Mouse (Mus musculus) spleen, postnatal 10 days (tissue): Measurements from ENCODE around the gene Sct.

Experiments
- DNase-seq, 2 experiments: peaks; one replicate each; pipeline ENCODE4 v3.0.0; 2021 to 2022; ENCODE audit warnings: low spot score in 2 of 2

Sct gene

GRCm38 (mm10) chr7:141278766-141279590, at the start of gene Sct:
Gene Sct, minus strand, starts transcription at chr7:141279133.
- DNase-seq: peak in 1 of 2 experiments; percentile 28

GRCm38 (mm10) chr7:141328373-141328990, 49.5 kb upstream of the Sct start:
- no peak for DNase-seq

GRCm38 (mm10) chr7:141327469-141328372, 48.8 kb upstream of the Sct start, which contains the start of the genes Deaf1 and Tmem80:
Gene Deaf1, minus strand, starts transcription at chr7:141327690.
Gene Tmem80, plus strand, starts transcription at chr7:141327739.
- peak; percentile 97 to 99 for DNase-seq

GRCm38 (mm10) chr7:141326546-141327446, 47.9 kb upstream of the Sct start:
- DNase-seq: peak in 1 of 2 experiments; percentile 66

- no peak for DNase-seq
Measured at GRCm38 (mm10) chr7:141324686-141325085, 45.8 kb upstream of the Sct start.

- no peak for DNase-seq
Measured at GRCm38 (mm10) chr7:141319446-141319845, 40.5 kb upstream of the Sct start.

- no peak for DNase-seq
Measured at GRCm38 (mm10) chr7:141317619-141318132, 38.7 kb upstream of the Sct start.

GRCm38 (mm10) chr7:141315974-141316373, 37.0 kb upstream of the Sct start:
- peak in 1 of 2 experiments; percentile 71 for DNase-seq

GRCm38 (mm10) chr7:141315076-141315475, 36.1 kb upstream of the Sct start:
- DNase-seq: no peak

- DNase-seq: no peak
Measured at GRCm38 (mm10) chr7:141314416-141314815, 35.5 kb upstream of the Sct start.

- no peak for DNase-seq
Measured at GRCm38 (mm10) chr7:141304537-141304936, 25.6 kb upstream of the Sct start.

- DNase-seq: no peak
Measured at GRCm38 (mm10) chr7:141302702-141303268, 23.9 kb upstream of the Sct start.

- DNase-seq: no peak
Measured at GRCm38 (mm10) chr7:141301386-141301785, 22.5 kb upstream of the Sct start.

GRCm38 (mm10) chr7:141299175-141299574, 20.2 kb upstream of the Sct start:
- no peak for DNase-seq

GRCm38 (mm10) chr7:141297926-141298650, 19.2 kb upstream of the Sct start:
- DNase-seq: no peak

- no peak for DNase-seq
Measured at GRCm38 (mm10) chr7:141294479-141294878, 15.5 kb upstream of the Sct start.

GRCm38 (mm10) chr7:141293852-141294471, 15.0 kb upstream of the Sct start:
- DNase-seq: no peak

GRCm38 (mm10) chr7:141292583-141293388, 13.9 kb upstream of the Sct start:
- no peak for DNase-seq
